Comparison of ENCODE assay signal across 8 mouse cellular contexts in the genomic region with DNA sequence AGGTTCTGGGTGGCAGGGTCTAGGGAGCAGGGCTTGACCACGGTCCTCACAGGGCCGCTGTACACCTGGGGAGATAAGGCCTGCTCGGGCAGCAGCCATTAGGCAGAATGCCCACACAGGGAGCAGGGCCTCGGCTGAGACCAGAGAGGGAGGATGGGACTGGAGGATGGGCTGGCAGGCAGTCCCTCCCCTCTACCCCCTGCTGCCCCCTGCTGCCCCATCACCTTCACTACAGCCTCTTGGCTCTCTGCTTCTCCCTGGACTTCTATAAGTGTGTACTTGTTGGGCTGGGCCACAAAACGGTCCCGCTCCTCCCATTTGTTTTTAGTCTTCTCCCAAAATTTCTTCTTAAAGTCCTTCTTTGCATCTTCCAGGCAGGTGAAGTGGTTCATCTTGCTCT. TPM values are rescaled to one million over a fixed set of nuclear protein-coding genes. Genes with fewer than 3 reads are reported as not detected.
A peak's percentile ranks its signal among the peaks of the same experiment; 100 is the strongest.
DNase-seq lines count a peak whose midpoint lies in the region; ATAC-seq and TF ChIP-seq lines count a peak whose summit lies in the region.

No protein-coding gene starts in this region.

- 0 out of 2 replicates have a peak overlapping the region, but pooled peaks have one; percentile 12 for H3K9ac ChIP-seq in limb, embryonic 12.5 days (replicated peaks)

- 5% methylated on average over 6 of the region's 6 CpGs for WGBS in limb, embryonic 12.5 days

- DNase-seq in layer of hippocampus, adult 11-12 months (ENCODE audit: low spot score), result peak; percentile 61
- DNase-seq in layer of hippocampus, adult 9-10 months (ENCODE audit: low spot score), result no peak
- peak; percentile 60 for DNase-seq in fibroblast of lung, adult 2 months (ENCODE audit: low read depth)
- peak; percentile 86 for DNase-seq in heart, postnatal 4 days
- peak; percentile 77 for DNase-seq in naive thymus-derived CD4-positive, alpha-beta T cell, adult 2 months (ENCODE audit: low read depth)

- TF ChIP-seq POLR2A in bone marrow macrophage, adult 2 months (IDR thresholded peaks at IDR 0.05; ENCODE audit: borderline replicate concordance, low read depth, low read length), result no peak
- TF ChIP-seq POLR2A in testis, adult 2 months (IDR thresholded peaks at IDR 0.05; ENCODE audit: control insufficient read depth, low read depth, low read length), result no peak

- H3K9me3 ChIP-seq in limb, embryonic 12.5 days, result no peaks in the 10 kb centered on the region

- H3K36me3 ChIP-seq in limb, embryonic 12.5 days, result peaks cover 3% of the 10 kb centered on the region
- H3K36me3 ChIP-seq in testis, adult 2 months (ENCODE audit: control insufficient read depth, insufficient read depth, low read length), result no peaks in the 10 kb centered on the region

- no peak overlapping the region for H3K4me3 ChIP-seq in bone marrow macrophage, adult 2 months (ENCODE audit: insufficient read depth, low read length)
- H3K4me3 ChIP-seq in limb, embryonic 12.5 days (replicated peaks), result no peak overlapping the region
- H3K4me3 ChIP-seq in testis, adult 2 months (ENCODE audit: control insufficient read depth, low read depth, low read length), result no peak overlapping the region

- peaks cover 14% of the 10 kb centered on the region for H3K4me1 ChIP-seq in bone marrow macrophage, adult 2 months (ENCODE audit: control insufficient read depth, insufficient read depth, low read length)
- peaks cover 43% of the 10 kb centered on the region for H3K4me1 ChIP-seq in limb, embryonic 12.5 days (replicated peaks)
- H3K4me1 ChIP-seq in testis, adult 2 months (ENCODE audit: control insufficient read depth, insufficient read depth, low read length), result peaks cover 19% of the 10 kb centered on the region

- no peaks in the 10 kb centered on the region; the same call in 1 of the 2 replicates for H3K27me3 ChIP-seq in limb, embryonic 12.5 days
- no peaks in the 10 kb centered on the region for H3K27me3 ChIP-seq in testis, adult 2 months (ENCODE audit: control insufficient read depth, insufficient read depth, low read length)

- no peak for ATAC-seq in limb, embryonic 12.5 days (ENCODE audit: insufficient number of reproducible peaks, insufficient read depth, low FRiP score, low TSS enrichment, low read depth)

- peak; percentile 37; the same call in 1 of the 2 replicates for TF ChIP-seq CTCF in bone marrow macrophage, adult 2 months (IDR thresholded peaks at IDR 0.05; ENCODE audit: low read depth, low read length)
- TF ChIP-seq CTCF in testis, adult 2 months (IDR thresholded peaks at IDR 0.05; ENCODE audit: control insufficient read depth, insufficient read depth, insufficient replicate concordance, low read depth, low read length), result peak; percentile 74; the same call in 1 of the 2 replicates

- peak overlapping the region; percentile 27 for H3K4me2 ChIP-seq in limb, embryonic 12.5 days

- H3K27ac ChIP-seq in bone marrow macrophage, adult 2 months (ENCODE audit: insufficient read depth, low read depth, low read length), result no peak overlapping the region
- peak overlapping the region; percentile 23; the same call in 1 of the 2 replicates for H3K27ac ChIP-seq in limb, embryonic 12.5 days
- no peak overlapping the region for H3K27ac ChIP-seq in testis, adult 2 months (ENCODE audit: control insufficient read depth, insufficient read depth, low read depth, low read length)

RNA-seq across cellular contexts. Expression of a gene that starts 1.3 kb away (rescaled TPM):
- polyA plus RNA-seq in bone marrow macrophage, adult 2 months (2012; ENCODE audit: insufficient read depth, insufficient read length, missing spikeins), result 7.8 and 11.2 TPM in 2 replicates
- total RNA-seq in heart, postnatal 4 days (2021), result 10 to 100 TPM; 21.3 to 23.3 TPM
- 59.0 and 61.1 TPM in 2 replicates for polyA plus RNA-seq in limb, embryonic 12.5 days (2016; fragmentation: Nextera tagmentation; extraction: Ambion mirVana)
- polyA plus RNA-seq in testis, adult 2 months (2012; rRNA removed), result 20.0 and 20.9 TPM in 2 replicates

RNA-seq across cellular contexts. Expression of a gene that starts 2.3 kb away (rescaled TPM):
- polyA plus RNA-seq in bone marrow macrophage, adult 2 months (2012; ENCODE audit: insufficient read depth, insufficient read length, missing spikeins), result 21.0 and 22.0 TPM in 2 replicates
- total RNA-seq in heart, postnatal 4 days (2021), result 1 to 10 TPM; 7.5 to 8.3 TPM
- 2.8 and 3.5 TPM in 2 replicates for polyA plus RNA-seq in limb, embryonic 12.5 days (2016; fragmentation: Nextera tagmentation; extraction: Ambion mirVana)
- 2.9 and 5.2 TPM in 2 replicates for polyA plus RNA-seq in testis, adult 2 months (2012; rRNA removed)

RNA-seq across cellular contexts. Expression of a gene that starts 8.7 kb away (rescaled TPM):
- not detected in 2 replicates for polyA plus RNA-seq in bone marrow macrophage, adult 2 months (2012; ENCODE audit: insufficient read depth, insufficient read length, missing spikeins)
- total RNA-seq in heart, postnatal 4 days (2021), result under 1 TPM in 1 of 2 experiments, not detected in 1; 0.14 TPM
- polyA plus RNA-seq in limb, embryonic 12.5 days (2016; fragmentation: Nextera tagmentation; extraction: Ambion mirVana), result 0.65 and 0.90 TPM in 2 replicates
- polyA plus RNA-seq in testis, adult 2 months (2012; rRNA removed), result 22.5 and 24.9 TPM in 2 replicates

RNA-seq across cellular contexts. Expression of a gene that starts 21.4 kb away (rescaled TPM):
- 17.8 and 19.5 TPM in 2 replicates for polyA plus RNA-seq in bone marrow macrophage, adult 2 months (2012; ENCODE audit: insufficient read depth, insufficient read length, missing spikeins)
- 100 to 1,000 TPM in 1 of 2 experiments, 10 to 100 TPM in 1; 96.8 to 101 TPM for total RNA-seq in heart, postnatal 4 days (2021)
- 172 and 176 TPM in 2 replicates for polyA plus RNA-seq in limb, embryonic 12.5 days (2016; fragmentation: Nextera tagmentation; extraction: Ambion mirVana)
- 65.7 and 78.3 TPM in 2 replicates for polyA plus RNA-seq in testis, adult 2 months (2012; rRNA removed)

RNA-seq across cellular contexts. Expression of a gene that starts 25.3 kb away (rescaled TPM):
- not detected in 2 replicates for polyA plus RNA-seq in bone marrow macrophage, adult 2 months (2012; ENCODE audit: insufficient read depth, insufficient read length, missing spikeins)
- total RNA-seq in heart, postnatal 4 days (2021), result not detected
- not detected in 2 replicates for polyA plus RNA-seq in limb, embryonic 12.5 days (2016; fragmentation: Nextera tagmentation; extraction: Ambion mirVana)
- polyA plus RNA-seq in testis, adult 2 months (2012; rRNA removed), result 649 and 752 TPM in 2 replicates

Comparison
In these comparisons a context has a peak if more than half of its experiments do, and no peak if none do; other contexts are left out.
1. RNA of a gene that starts 8.7 kb away (polyA plus RNA-seq): 22.5 to 24.9 TPM in testis, adult 2 months; 0.65 to 0.90 TPM in limb, embryonic 12.5 days and not detected in bone marrow macrophage, adult 2 months; every median in the first group is over 10 times any median in the second.